Mouse (Mus musculus): ENCODE measurements around the gene Naa15.
"Not testable (repeated sequence)": the region's sequence is repeated elsewhere in the genome, so short reads cannot be mapped to it uniquely, and the experiment has no call there.

Gene Naa15

DNA sequence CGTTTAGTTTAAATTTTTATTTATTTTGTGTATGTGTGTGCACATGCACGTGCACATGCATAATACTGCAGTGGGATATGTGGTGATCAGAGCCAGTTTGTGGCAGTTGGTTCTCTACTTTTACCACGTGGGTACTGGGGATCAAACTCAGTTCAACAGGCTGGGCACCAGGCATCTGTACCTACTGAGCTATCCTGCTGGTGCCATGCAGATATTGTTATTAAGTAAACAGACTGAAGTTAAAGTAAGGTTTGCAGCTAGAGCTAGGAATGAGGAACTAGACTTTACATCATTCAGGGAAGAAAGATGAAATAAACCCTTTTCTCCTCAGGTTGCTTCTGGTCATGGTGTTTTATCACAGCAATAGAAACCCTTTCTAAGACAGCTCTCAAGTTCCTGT lies 7.0 kb downstream of the Naa15 start:
- intact Hi-C loops (cut with DNase I): no loop called here

DNA sequence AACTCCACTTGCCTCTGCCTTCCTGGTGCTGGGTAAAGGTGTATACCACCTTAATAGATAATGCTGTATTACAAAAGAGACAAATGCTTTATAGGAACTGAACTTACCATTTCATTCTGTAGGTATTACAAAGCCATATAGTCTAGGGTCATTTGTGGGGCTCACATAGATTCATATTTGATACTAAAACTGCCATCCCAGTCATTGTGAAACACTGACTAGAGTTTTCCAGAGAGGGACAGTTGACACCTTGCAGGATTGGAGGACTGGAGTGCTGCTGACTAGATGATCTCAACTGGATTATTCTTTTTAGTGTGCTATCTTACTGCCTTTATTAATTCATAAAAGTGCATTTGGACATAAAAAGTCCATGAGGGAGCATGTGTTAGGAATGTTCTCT lies 10.4 kb downstream of the Naa15 start:
- intact Hi-C loops (cut with DNase I): no loop called here

GRCm38 (mm10) chr3:51434364-51434763 lies 19.4 kb downstream of the Naa15 start:
- intact Hi-C loops (cut with DNase I): not testable (repeated sequence)

- intact Hi-C loops (cut with DNase I): loop anchor here (5.0 kb wide), 1 partner anchor 37 kb away; no protein-coding TSS in a partner anchor
Measured at GRCm38 (mm10) chr3:51434871-51435595, 20.1 kb downstream of the Naa15 start.

- intact Hi-C loops (cut with DNase I): no loop called here
Measured at GRCm38 (mm10) chr3:51468530-51468929, 53.6 kb downstream of the Naa15 start.

DNA sequence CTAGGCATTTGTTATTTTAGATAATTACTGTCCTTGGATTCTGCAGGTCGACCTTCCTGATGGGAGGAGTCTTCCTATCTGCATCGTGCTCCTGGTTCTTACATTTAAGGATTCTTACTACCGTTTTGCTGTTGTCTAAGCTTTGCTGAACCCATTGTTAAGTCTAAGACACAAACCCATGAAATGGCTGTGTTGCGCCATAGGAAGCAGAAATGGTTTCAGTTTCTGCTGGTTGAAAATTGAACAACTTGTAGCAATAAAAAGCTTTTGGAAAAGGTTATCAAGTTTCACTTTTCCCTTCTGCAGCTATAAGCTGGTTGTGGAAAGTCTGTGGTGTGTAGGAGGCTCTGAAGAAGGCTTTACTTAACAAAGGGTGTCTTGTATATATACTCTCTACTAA lies 60.8 kb downstream of the Naa15 start:
- intact Hi-C loops (cut with DNase I): no loop called here

DNA sequence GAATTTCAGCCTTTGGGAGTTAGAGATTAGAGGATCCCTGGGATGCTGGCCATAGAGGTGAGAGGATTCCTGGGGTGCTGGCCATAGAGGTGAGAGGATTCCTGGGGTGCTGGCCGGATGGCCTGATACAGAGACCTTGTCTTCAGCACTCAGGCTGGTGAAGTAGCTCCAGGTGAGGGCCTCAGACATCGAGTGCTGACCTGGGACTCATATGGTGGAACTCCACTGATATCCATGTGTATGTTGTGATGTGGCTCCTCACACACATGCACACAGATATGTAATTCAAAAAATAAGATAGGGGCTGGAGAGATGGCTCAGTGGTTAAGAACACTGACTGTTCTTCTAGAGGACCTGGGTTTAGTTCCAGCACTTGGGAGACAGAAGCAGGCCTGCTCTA lies 64.9 kb downstream of the Naa15 start:
- intact Hi-C loops (cut with DNase I): no loop called here

DNA sequence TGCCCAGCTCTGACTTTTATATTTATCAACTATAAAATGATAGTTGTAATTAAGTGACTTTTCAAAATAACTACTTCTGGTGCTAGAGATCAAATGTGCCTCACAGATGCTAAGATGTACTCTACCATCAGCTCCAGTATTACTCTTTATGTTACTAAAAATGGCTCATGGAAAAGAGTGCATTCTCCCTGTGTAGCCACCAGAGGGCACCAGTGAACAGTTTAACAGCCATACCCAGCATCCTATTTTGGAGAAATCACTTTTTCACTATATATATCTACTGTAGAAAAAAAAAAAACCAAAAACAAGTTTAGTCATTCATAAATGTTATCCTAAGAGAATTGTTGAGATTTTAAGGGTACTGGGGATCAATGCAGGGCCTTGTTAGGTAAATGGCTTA lies 66.1 kb downstream of the Naa15 start:
- intact Hi-C loops (cut with DNase I): no loop called here

GRCm38 (mm10) chr3:51481881-51482280 lies 66.9 kb downstream of the Naa15 start:
- intact Hi-C loops (cut with DNase I): no loop called here

DNA sequence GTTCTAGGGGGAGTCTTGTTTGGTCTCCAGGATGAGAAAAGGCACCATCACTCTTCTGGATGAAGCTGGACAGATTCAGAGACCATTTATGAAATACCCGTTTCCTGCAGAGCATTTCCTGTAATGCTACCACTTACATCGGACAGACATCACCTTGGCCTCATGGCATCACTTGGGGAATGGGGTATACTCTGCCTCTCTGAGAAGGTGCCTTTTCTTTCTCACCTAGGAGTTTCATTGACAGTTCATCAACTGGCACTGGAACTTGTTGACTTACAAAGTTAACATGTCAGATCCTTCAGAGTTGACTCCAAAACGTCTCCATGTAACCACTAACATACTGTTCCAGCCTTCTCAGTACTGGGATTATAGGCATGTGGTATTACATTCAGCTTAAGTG lies 67.8 kb downstream of the Naa15 start:
- intact Hi-C loops (cut with DNase I): no loop called here

GRCm38 (mm10) chr3:51483741-51484359 lies 68.9 kb downstream of the Naa15 start, which contains the start of gene Rab33b:
Gene Rab33b, plus strand, starts transcription at chr3:51483920.
- intact Hi-C loops (cut with DNase I): no loop called here

DNA sequence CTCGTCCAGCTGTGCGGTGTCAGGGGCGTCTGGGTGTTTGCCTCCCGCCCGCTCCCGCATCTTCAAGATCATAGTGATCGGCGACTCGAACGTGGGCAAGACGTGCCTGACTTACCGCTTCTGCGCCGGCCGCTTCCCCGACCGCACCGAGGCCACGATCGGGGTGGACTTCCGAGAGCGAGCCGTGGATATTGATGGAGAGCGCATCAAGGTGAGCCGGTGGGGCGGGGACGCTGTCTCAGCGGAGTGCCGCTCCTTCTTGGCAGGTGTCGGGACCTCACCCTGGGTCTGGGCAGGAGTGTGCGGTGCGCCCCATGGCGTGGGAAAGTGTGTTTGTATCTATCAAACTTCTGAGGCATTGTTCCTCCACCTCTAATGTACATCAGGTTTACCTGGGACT lies 69.4 kb downstream of the Naa15 start:
- intact Hi-C loops (cut with DNase I): no loop called here

DNA sequence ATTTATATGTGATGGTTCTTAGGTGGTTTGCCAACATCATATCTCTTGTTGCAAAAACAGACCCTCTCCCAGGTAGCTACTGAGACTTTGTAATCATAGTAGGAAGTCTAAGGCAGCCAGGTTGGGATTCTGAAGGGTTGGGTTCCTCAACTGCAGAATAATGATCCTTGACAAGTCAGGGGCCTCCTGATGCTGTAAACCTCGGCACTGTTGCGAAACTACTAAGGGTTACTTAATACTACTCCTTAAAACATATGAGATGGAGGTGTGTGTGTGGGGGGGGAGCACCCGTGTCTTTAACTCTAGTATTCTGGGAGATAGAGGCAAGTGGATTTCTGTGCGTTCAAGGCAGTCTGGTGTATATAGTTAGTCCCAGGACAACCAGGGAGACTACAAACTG lies 70.4 kb downstream of the Naa15 start:
- intact Hi-C loops (cut with DNase I): no loop called here

DNA sequence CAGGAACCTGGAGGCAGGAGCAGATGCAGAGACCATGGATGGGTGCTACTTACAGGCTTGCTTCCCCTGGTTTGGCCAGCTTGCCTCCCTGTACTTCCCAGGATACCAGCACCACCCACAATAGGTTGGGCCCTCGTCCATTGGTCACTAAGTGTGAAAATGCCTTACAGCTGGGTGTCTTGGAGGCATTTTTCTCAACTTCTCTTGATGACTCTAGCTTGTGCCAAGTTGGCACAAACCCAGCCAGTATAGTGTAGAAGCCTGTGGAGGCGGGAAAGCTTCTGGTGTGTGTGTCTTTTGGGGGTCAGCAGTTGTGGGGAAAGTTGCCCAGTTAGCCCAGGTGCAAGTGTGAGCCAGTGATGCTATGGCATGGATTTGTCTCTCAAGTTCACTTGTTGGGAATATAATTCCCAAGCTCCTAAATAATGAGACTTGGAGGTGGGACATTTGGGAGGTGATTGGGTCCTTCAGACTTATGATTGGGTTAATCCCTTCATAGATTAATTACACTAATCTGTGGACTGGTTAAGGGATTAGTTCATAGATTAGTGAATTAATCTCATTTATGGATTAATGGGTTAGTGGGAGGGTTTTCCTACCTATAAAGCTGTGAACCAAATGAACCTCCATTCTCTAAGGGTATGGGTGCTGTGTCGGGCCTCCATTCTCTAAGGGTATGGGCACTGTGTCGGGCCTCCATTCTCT lies 71.7 kb downstream of the Naa15 start:
- intact Hi-C loops (cut with DNase I): no loop called here

- intact Hi-C loops (cut with DNase I): no loop called here
Measured at GRCm38 (mm10) chr3:51490088-51490753, 75.3 kb downstream of the Naa15 start.

DNA sequence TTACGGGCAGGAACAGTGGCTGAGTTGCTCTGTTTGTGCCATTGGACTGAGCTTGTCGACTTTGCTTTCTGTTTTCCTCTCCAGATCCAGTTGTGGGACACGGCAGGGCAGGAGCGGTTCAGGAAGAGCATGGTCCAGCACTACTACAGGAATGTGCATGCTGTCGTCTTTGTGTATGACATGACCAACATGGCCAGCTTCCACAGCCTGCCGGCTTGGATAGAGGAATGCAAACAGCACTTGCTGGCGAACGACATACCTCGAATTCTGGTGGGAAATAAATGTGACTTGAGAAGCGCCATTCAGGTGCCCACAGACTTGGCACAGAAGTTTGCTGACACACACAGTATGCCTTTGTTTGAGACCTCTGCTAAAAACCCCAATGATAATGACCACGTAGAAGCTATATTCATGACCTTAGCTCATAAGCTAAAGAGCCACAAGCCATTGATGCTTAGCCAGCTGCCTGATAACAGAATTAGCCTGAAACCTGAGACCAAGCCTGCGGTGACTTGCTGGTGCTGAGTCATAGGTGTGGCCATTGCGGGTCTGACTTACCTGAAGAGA lies 78.4 kb downstream of the Naa15 start:
- intact Hi-C loops (cut with DNase I): no loop called here

GRCm38 (mm10) chr3:51494466-51494865 lies 79.5 kb downstream of the Naa15 start:
- intact Hi-C loops (cut with DNase I): no loop called here

GRCm38 (mm10) chr3:51495646-51496045 lies 80.7 kb downstream of the Naa15 start:
- intact Hi-C loops (cut with DNase I): no loop called here

GRCm38 (mm10) chr3:51497978-51498377 lies 83.0 kb downstream of the Naa15 start:
- intact Hi-C loops (cut with DNase I): no loop called here

GRCm38 (mm10) chr3:51498659-51499058 lies 83.7 kb downstream of the Naa15 start:
- intact Hi-C loops (cut with DNase I): no loop called here

DNA sequence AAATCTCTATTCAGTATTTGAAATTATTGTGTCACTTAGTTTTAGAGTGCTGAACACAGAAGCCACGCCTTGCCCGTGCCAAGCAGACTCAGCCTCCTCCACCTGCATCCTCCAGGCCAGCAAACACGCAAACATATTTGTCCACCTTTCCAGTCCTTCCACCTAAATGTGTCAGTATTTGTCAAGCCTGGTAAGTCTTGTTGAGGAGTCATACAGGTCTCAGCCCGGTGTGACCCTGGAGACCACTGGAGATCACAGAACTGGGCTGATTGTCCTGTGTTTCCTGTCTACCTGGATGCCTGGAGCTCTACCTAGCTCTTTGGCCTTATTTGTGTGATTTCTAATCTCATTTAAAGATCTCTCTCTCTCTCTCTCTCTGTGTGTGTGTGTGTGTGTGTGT lies 84.9 kb downstream of the Naa15 start:
- intact Hi-C loops (cut with DNase I): no loop called here
